Mouse (Mus musculus): Measurements from ENCODE around the gene Ube2l3.

- TF ChIP-seq FLI1 (IDR thresholded peaks at IDR 0.05; ENCODE audit: low read length) (no peak), GATA1 (IDR thresholded peaks at IDR 0.05; ENCODE audit: borderline replicate concordance, low read length) (no peak)
Measured at GRCm38 (mm10) chr16:17249135-17249534, 46.7 kb upstream of the Ube2l3 start.
